Mouse (Mus musculus) neural tube, embryonic 13.5 days (tissue): ENCODE measurements around the gene Dclk1. TPM values are rescaled to one million over a fixed set of nuclear protein-coding genes. Genes with fewer than 3 reads are reported as not detected.

Experiments used
- ATAC-seq: fragments of 200-750 bp; cut with Nextera tagmentation; 2 replicates; pipeline ENCODE4 v1.8.0; 2017; ENCODE audit warnings: low read depth, mild to moderate bottlenecking, moderate TSS enrichment, moderate library complexity
- H3K27ac ChIP-seq: fragments of 300-500 bp; sonication (generic); replicated peaks from 2 replicates; pipeline ENCODE4 v1.5.1; 2015; ENCODE audit warnings: moderate library complexity, mild to moderate bottlenecking, inconsistent platforms
- H3K27me3 ChIP-seq: fragments of 300-500 bp; sonication (generic); 2 replicates; pipeline ENCODE4 v1.6.1; 2015; ENCODE audit warnings: mild to moderate bottlenecking, inconsistent platforms
- H3K36me3 ChIP-seq: fragments of 300-500 bp; sonication (generic); 2 replicates; pipeline ENCODE4 v1.6.1; 2015; ENCODE audit warnings: mild to moderate bottlenecking, inconsistent platforms
- H3K4me1 ChIP-seq: fragments of 300-500 bp; sonication (generic); replicated peaks from 2 replicates; pipeline ENCODE4 v1.6.1; 2015; ENCODE audit warnings: inconsistent platforms
- H3K4me2 ChIP-seq: fragments of 300-500 bp; sonication (generic); 2 replicates; pipeline ENCODE4 v1.6.1; 2015; ENCODE audit warnings: inconsistent platforms, mild to moderate bottlenecking, moderate library complexity
- H3K4me3 ChIP-seq: fragments of 300-500 bp; sonication (generic); 2 replicates; pipeline ENCODE4 v1.5.1; 2015; ENCODE audit warnings: mild to moderate bottlenecking, inconsistent platforms
- H3K9ac ChIP-seq: fragments of 300-500 bp; sonication (generic); 2 replicates; pipeline ENCODE4 v1.6.1; 2015; ENCODE audit warnings: moderate library complexity, mild to moderate bottlenecking, inconsistent platforms
- H3K9me3 ChIP-seq: fragments of 300-500 bp; sonication (generic); 2 replicates; pipeline ENCODE4 v1.6.1; 2016; ENCODE audit warnings: inconsistent platforms
- WGBS: fragments of 180-500 bp; shearing (Covaris S2); methylation state at CpG from one replicate; pipeline ENCODE4 v1.1.7; 2015; 5-methylcytosine and 5-hydroxymethylcytosine counted together
- polyA plus RNA-seq: library from polyadenylated mRNA; unstranded; fragments of >200 nt; fragmentation: Nextera tagmentation; extraction: Ambion mirVana; gene quantifications from 2 replicates; pipeline ENCODE4 v1.2.1, GENCODE M21; 2015

Dclk1 gene
- polyA plus RNA-seq, 1 experiment from 2014 or later, result 190 TPM

DNA sequence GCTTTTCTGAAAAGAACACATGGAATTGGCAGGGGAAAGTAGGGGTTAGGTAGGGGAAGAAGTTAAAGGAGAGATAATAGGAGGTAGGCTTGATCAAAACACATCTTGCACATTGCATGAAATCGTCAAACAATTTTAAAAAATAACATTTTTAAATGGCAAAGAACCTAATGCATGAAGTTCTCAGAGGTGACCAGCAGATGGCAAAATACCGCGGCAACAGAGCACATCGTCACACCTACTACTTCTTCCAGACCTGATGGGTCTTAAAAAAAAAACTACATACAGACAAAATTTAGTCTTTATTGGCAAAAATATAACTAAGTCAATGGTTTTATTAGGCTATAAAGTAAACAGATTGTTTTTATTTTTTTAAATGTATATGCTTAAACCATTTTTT lies 252.2 kb downstream of the Dclk1 start:
- Histone ChIP-seq H3K27ac (no peak overlapping the region), H3K9me3 (no peaks in the 10 kb centered on the region), H3K36me3 (peaks cover 29% of the 10 kb centered on the region), H3K4me2 (no peak overlapping the region), H3K27me3 (no peaks in the 10 kb centered on the region), H3K4me3 (no peak overlapping the region), H3K4me1 (peaks cover 14% of the 10 kb centered on the region), H3K9ac (no peak overlapping the region)
- no peak for ATAC-seq
- 49% methylated on average over 4 of the region's 4 CpGs for WGBS

DNA sequence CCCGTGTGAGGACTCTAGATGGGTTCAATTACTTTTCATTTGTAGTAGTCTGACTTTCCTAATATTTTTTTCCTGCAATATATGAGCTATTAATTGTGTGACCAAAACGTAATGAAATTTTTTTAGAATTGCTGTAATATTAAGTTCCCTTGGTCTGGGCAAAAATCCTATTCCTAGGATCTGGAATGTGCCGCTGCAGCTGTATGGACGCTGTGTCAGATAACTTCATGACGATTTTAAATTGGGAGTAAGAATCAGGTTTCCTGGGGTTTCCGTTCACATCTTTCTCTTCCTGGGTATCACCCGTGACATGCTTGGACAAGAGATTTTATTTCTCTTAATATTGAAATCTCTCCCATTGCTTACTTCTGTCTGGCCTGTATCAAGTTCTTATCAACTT lies 253.1 kb downstream of the Dclk1 start:
- ATAC-seq, result no peak
- no peak overlapping the region for H3K4me3 ChIP-seq
- H3K27ac ChIP-seq, result no peak overlapping the region
- peaks cover 33% of the 10 kb centered on the region for H3K36me3 ChIP-seq
- H3K9ac ChIP-seq, result no peak overlapping the region
- H3K4me1 ChIP-seq, result peaks cover 14% of the 10 kb centered on the region
- no peak overlapping the region for H3K4me2 ChIP-seq
- WGBS, result 83% methylated on average over 7 of the region's 7 CpGs
- no peaks in the 10 kb centered on the region for H3K27me3 ChIP-seq
- no peaks in the 10 kb centered on the region for H3K9me3 ChIP-seq

GRCm38 (mm10) chr3:55495866-55496265 lies 253.7 kb downstream of the Dclk1 start:
- no peak overlapping the region for H3K9ac ChIP-seq
- H3K4me3 ChIP-seq, result no peak overlapping the region
- no peak for ATAC-seq
- H3K4me2 ChIP-seq, result no peak overlapping the region
- H3K27me3 ChIP-seq, result no peaks in the 10 kb centered on the region
- peaks cover 14% of the 10 kb centered on the region for H3K4me1 ChIP-seq
- H3K36me3 ChIP-seq, result peaks cover 32% of the 10 kb centered on the region
- peak overlapping the region; percentile 38; the same call in 1 of the 2 replicates for H3K27ac ChIP-seq
- no peaks in the 10 kb centered on the region for H3K9me3 ChIP-seq
- WGBS, result 18% methylated on average over 4 of the region's 4 CpGs

DNA sequence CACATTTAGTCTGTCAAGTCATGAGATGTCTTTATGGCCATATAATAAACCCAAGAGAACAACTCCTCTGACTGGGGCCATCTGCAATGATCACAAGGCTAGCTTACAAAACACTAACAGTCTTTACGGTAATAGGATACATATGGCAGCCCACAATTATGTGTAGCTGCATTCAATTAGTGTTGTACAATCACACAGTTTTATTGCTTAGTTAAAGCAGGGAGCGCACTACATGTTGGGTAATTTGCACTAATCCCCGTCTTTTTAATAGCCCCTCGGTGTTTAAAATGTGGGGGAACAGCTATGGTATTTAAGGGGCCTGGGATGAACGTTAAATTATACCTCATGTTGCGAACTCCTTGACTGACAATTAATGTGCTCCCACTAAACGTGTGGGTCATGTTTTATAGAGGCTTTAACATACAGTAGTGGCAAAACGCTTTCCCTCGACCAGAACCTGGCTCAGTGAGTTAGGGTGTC lies 254.3 kb downstream of the Dclk1 start:
- H3K9ac ChIP-seq, result no peak overlapping the region
- no peaks in the 10 kb centered on the region for H3K27me3 ChIP-seq
- 17% methylated on average over 9 of the region's 9 CpGs for WGBS
- peaks cover 14% of the 10 kb centered on the region for H3K4me1 ChIP-seq
- no peak overlapping the region for H3K4me2 ChIP-seq
- no peaks in the 10 kb centered on the region for H3K9me3 ChIP-seq
- peaks cover 29% of the 10 kb centered on the region for H3K36me3 ChIP-seq
- peak overlapping the region; percentile 38; the same call in 1 of the 2 replicates for H3K27ac ChIP-seq
- no peak overlapping the region for H3K4me3 ChIP-seq
- ATAC-seq, result peak; percentile 89

DNA sequence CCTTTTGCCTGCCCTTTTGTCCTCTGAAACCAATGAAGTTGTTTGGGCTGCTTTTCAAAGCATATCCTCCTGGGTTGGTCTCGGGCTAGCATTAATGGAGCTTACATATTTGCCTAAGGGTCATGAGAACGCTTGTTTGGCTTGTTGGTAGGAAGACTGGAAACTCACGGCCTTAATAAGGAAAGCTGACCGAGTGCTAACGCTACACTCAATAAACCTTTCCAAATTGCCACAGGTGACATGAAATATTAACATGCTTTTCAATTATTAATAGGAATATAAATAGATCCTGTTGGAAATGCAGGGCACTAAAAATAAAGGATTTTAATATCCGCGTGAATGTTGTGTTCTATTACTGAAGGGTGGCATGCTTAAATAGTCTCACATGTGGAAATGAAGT lies 257.1 kb downstream of the Dclk1 start:
- Histone ChIP-seq H3K9me3 (no peaks in the 10 kb centered on the region), H3K4me1 (peaks cover 14% of the 10 kb centered on the region), H3K4me2 (no peak overlapping the region), H3K36me3 (peaks cover 40% of the 10 kb centered on the region), H3K27ac (no peak overlapping the region), H3K4me3 (no peak overlapping the region), H3K9ac (no peak overlapping the region), H3K27me3 (no peaks in the 10 kb centered on the region)
- no peak for ATAC-seq
- WGBS, result 79% methylated on average over 7 of the region's 7 CpGs

- H3K36me3 ChIP-seq, result peaks cover 58% of the 10 kb centered on the region
- no peak overlapping the region for H3K27ac ChIP-seq
- H3K27me3 ChIP-seq, result no peaks in the 10 kb centered on the region
- no peak overlapping the region for H3K4me3 ChIP-seq
- 90% methylated on average over 7 of the region's 7 CpGs for WGBS
- ATAC-seq, result no peak
- no peak overlapping the region for H3K9ac ChIP-seq
- H3K9me3 ChIP-seq, result no peaks in the 10 kb centered on the region
- no peak overlapping the region for H3K4me2 ChIP-seq
- no peaks in the 10 kb centered on the region; the same call in 1 of the 2 replicates for H3K4me1 ChIP-seq
Measured at GRCm38 (mm10) chr3:55510198-55510597, 268.0 kb downstream of the Dclk1 start.

GRCm38 (mm10) chr3:55511658-55512057 lies 269.5 kb downstream of the Dclk1 start:
- Histone ChIP-seq H3K27me3 (no peaks in the 10 kb centered on the region), H3K4me1 (peaks cover 12% of the 10 kb centered on the region), H3K36me3 (peaks cover 50% of the 10 kb centered on the region), H3K27ac (no peak overlapping the region), H3K9me3 (no peaks in the 10 kb centered on the region), H3K9ac (no peak overlapping the region), H3K4me3 (no peak overlapping the region), H3K4me2 (no peak overlapping the region)
- 65% methylated on average over 6 of the region's 6 CpGs for WGBS
- no peak for ATAC-seq

DNA sequence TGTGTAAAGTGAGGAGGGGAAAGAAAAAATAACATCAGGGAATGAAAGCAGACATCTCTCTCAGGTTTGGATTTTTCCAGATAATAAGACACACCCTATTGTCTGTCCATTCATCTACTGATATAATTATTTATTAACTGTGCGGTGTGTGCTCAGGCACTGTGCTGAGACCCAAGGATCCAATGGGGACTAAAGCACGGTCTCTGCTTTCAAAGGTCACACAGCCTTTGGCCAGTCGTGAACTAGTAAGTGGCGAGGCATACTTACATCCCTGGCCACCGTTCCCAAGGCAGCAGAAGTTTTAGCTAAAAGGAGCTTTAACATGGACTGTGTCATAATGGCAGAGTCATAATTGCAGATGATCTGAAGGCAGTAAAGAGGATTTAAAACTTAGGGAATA lies 273.8 kb downstream of the Dclk1 start:
- no peak overlapping the region for H3K9ac ChIP-seq
- no peaks in the 10 kb centered on the region for H3K27me3 ChIP-seq
- H3K4me1 ChIP-seq, result peaks cover 32% of the 10 kb centered on the region
- no peaks in the 10 kb centered on the region for H3K9me3 ChIP-seq
- peaks cover 31% of the 10 kb centered on the region for H3K36me3 ChIP-seq
- H3K4me3 ChIP-seq, result no peak overlapping the region
- ATAC-seq, result no peak
- 36% methylated on average over 5 of the region's 5 CpGs for WGBS
- no peak overlapping the region for H3K4me2 ChIP-seq
- H3K27ac ChIP-seq, result no peak overlapping the region

GRCm38 (mm10) chr3:55517454-55518014 lies 275.4 kb downstream of the Dclk1 start:
- ATAC-seq, result no peak
- Histone ChIP-seq H3K4me3 (no peak overlapping the region), H3K27me3 (no peaks in the 10 kb centered on the region), H3K4me2 (no peak overlapping the region), H3K9me3 (no peaks in the 10 kb centered on the region), H3K27ac (no peak overlapping the region), H3K9ac (no peak overlapping the region), H3K36me3 (peaks cover 31% of the 10 kb centered on the region), H3K4me1 (peaks cover 43% of the 10 kb centered on the region)
- 73% methylated on average over 17 of the region's 17 CpGs for WGBS

DNA sequence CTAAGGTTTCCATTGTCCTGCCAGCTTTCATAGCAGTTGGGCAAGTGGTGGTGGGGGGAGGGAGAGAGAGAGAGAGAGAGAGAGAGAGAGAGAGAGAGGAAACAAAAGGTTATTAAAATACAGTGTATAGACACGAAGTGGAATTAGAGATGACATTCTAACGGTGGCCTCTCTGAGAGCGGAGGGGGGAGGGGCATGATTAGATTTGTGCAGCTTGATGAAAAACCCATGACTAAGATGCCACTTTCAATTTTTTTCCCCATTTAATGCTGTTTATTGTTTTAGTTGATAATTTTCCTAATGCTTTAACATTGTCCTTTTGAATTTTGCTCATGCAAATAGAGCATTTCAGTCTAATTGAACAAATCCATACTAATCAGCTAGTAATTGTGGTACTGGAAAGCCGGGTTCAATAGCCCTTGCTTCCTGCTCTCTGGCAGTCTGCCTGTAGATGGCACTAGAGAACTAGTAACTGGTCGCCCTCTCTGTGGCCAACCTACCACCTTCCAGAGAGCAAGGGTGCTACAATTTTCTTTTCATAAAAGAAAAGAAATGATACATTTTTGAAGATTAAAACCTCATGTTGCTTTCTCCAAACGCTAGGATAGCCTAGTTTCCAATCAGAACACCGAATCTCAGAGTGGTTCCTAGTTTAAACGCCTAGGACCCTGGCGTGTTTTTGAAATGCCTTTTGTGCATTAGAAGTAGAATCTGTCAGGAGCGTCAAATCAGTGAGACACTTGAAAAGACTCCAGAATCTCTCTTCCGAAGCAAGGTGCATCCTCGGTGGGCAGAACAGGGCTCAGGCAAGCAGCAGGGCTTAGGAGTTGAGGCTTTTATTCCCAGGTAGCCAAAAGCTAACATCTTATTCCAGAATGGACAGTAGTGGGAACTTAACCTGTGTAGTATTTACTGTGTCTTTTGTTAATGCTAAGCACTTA lies 278.3 kb downstream of the Dclk1 start:
- Histone ChIP-seq H3K4me3 (no peak overlapping the region), H3K9ac (peak overlapping the region; percentile 47; the same call in 1 of the 2 replicates), H3K9me3 (no peaks in the 10 kb centered on the region), H3K4me2 (no peak overlapping the region), H3K27me3 (no peaks in the 10 kb centered on the region), H3K4me1 (peaks cover 71% of the 10 kb centered on the region), H3K27ac (peak overlapping the region; percentile 75), H3K36me3 (peaks cover 11% of the 10 kb centered on the region)
- ATAC-seq, result peak; percentile 69
- WGBS, result 28% methylated on average over 12 of the region's 12 CpGs

DNA sequence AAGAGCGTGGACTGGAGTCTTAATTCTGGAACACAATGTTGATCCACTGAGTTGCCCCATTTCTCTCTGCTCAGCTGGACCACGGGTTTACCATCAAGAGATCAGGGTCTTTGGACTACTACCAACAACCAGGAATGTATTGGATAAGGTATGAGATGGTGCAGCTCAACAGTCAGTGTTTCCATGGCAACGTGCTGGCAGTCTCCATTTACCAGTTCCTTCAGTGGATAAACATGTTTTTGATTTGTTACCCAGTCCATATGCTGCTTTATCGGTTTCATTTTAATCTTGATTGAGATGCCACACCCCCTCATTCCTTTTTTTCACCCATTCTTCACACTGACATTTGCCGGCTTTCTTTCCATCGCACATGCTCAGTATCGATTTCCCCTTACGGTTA lies 279.6 kb downstream of the Dclk1 start:
- Histone ChIP-seq H3K9ac (no peak overlapping the region), H3K27ac (peak overlapping the region; percentile 93), H3K4me2 (0 out of 2 replicates have a peak overlapping the region, but pooled peaks have one; percentile 5), H3K4me3 (no peak overlapping the region), H3K36me3 (peaks cover 11% of the 10 kb centered on the region), H3K9me3 (no peaks in the 10 kb centered on the region), H3K4me1 (peaks cover 72% of the 10 kb centered on the region), H3K27me3 (no peaks in the 10 kb centered on the region)
- ATAC-seq, result no peak
- 56% methylated on average over 8 of the region's 8 CpGs for WGBS

DNA sequence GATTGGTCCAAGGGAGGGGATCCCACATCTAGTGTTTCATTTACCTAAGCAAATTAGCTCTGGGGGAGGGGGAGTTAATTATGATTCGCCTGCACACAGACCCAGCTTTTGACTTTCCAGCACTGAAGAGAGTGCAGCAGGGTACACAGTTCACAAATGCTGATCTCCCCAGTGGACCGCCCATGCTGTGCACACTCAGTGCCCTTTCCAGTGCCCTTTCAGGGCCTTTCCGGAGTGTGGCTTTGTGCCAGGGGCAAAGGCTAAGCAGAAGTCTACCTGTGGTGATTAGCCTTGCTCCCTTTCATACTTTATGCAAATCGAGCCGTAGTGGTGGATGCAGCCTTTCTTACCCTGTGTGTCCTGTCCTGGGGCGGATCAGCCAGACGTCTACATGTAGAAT lies 281.1 kb downstream of the Dclk1 start:
- Histone ChIP-seq H3K4me2 (peak overlapping the region; percentile 37), H3K4me1 (peaks cover 80% of the 10 kb centered on the region), H3K27me3 (no peaks in the 10 kb centered on the region), H3K9ac (peak overlapping the region; percentile 55), H3K4me3 (no peak overlapping the region), H3K36me3 (peaks cover 5% of the 10 kb centered on the region), H3K9me3 (no peaks in the 10 kb centered on the region), H3K27ac (peak overlapping the region; percentile 93)
- WGBS, result 21% methylated on average over 7 of the region's 7 CpGs
- ATAC-seq, result peak; percentile 33
